Mouse (Mus musculus): ENCODE results near the gene Glrx5.

Gene Glrx5

GRCm38 (mm10) chr12:105004956-105005714 is 27.4 kb upstream of the Glrx5 start:
- DNase-seq = no peak

- no peak for DNase-seq
Observed at GRCm38 (mm10) chr12:105005715-105005972, 26.8 kb upstream of the Glrx5 start.

GRCm38 (mm10) chr12:105008150-105008549 is 24.3 kb upstream of the Glrx5 start:
- DNase-seq = no peak

- no peak for DNase-seq
Observed at GRCm38 (mm10) chr12:105008752-105009178, 23.7 kb upstream of the Glrx5 start.

- no peak for DNase-seq
Observed at GRCm38 (mm10) chr12:105009370-105010212, 22.9 kb upstream of the Glrx5 start, which contains the start of gene Syne3. Syne3 (minus strand) TSS chr12:105009809.

GRCm38 (mm10) chr12:105010213-105010790 is 22.2 kb upstream of the Glrx5 start:
- DNase-seq = no peak

GRCm38 (mm10) chr12:105011589-105011988 is 20.9 kb upstream of the Glrx5 start:
- DNase-seq = no peak

- no peak for DNase-seq
Observed at GRCm38 (mm10) chr12:105012314-105012713, 20.2 kb upstream of the Glrx5 start.

- DNase-seq = no peak
Observed at GRCm38 (mm10) chr12:105013065-105013464, 19.4 kb upstream of the Glrx5 start.

GRCm38 (mm10) chr12:105016199-105016598 is 16.3 kb upstream of the Glrx5 start:
- no peak for DNase-seq

GRCm38 (mm10) chr12:105016639-105017038 is 15.8 kb upstream of the Glrx5 start:
- DNase-seq = no peak

GRCm38 (mm10) chr12:105019359-105020219 is 12.9 kb upstream of the Glrx5 start:
- DNase-seq = no peak

- DNase-seq = no peak
Observed at GRCm38 (mm10) chr12:105021441-105022069, 10.9 kb upstream of the Glrx5 start.

- DNase-seq = no peak
Observed at GRCm38 (mm10) chr12:105022141-105022540, 10.3 kb upstream of the Glrx5 start.

GRCm38 (mm10) chr12:105022776-105023175 is 9.7 kb upstream of the Glrx5 start:
- DNase-seq = no peak

- peak; percentile 56 for DNase-seq
Observed at GRCm38 (mm10) chr12:105025271-105025946, 7.1 kb upstream of the Glrx5 start.

- no peak for DNase-seq
Observed at GRCm38 (mm10) chr12:105025947-105026586, 6.4 kb upstream of the Glrx5 start.

- no peak for DNase-seq
Observed at GRCm38 (mm10) chr12:105027323-105027991, 5.0 kb upstream of the Glrx5 start.

GRCm38 (mm10) chr12:105029890-105030289 is 2.6 kb upstream of the Glrx5 start:
- DNase-seq = no peak
